Mouse (Mus musculus): ENCODE results near the gene Hes5.

Hes5 gene

DNA sequence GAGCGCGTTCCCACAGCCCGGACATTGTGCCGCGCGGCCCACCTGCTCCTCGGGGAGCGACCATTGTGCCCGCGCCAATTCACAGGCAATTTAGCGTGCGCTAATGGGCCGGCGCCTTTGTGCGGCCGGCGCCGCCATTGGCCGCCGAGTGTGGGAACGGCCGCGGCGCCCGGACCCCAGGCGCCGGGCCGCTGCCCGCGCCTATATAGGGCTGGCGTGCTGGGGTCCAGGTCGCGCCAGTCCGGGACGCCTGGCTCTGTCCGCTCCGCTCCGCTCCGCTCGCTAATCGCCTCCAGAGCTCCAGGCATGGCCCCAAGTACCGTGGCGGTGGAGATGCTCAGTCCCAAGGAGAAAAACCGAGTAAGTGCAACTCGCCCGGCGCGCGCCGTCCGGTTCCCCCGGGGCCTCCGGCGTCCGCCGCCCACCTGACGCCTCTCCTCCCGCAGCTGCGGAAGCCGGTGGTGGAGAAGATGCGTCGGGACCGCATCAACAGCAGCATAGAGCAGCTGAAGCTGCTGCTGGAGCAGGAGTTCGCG, at the start of gene Hes5:
TSS of gene Hes5 (plus strand) at position 234 of the 536 bp plus-strand sequence.
- peak; percentile 49 to 52 for DNase-seq (ENCODE audit: low spot score in 2 of 2)

DNA sequence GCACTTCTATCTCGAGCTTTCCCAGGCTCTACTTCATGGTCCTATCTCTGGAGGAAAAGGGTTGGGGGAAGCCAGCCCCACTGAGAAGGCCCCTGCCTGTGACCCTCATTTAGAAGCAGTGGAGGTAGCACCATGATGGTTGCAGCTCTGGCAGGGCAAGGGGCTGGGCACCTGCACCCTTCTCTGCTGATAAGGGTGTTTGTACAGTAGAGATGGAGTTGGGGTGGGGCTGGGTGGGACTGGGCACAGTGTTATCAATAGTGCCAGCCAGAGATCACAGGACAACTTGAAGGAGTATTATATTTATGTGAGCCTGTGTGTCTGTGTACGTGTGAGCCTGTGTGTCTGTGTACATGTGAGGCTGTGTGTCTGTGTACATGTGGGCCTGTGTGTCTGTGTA, 49.1 kb upstream of the Hes5 start:
- no peak for DNase-seq (ENCODE audit: low spot score in 2 of 2)

DNA sequence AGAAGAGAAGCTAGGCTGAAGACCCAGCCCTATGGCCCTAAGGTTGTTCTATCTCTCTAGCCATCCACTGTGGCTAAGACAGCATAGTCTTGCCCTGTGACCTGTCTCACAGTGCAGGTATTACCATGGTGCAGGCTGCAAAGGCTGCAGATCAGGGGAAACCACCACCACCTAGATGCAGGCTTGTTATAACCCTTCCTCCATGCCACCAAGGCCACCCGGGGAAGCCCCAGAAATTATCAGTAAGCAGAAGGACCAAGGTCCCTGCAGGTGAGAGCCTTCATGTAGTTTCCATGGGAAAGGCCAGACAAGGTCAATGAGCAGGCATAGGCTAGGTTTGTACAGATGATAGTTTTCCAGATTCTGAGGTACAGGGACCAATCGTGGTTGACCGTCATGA, 46.9 kb upstream of the Hes5 start:
- DNase-seq (ENCODE audit: low spot score in 2 of 2): no peak

DNA sequence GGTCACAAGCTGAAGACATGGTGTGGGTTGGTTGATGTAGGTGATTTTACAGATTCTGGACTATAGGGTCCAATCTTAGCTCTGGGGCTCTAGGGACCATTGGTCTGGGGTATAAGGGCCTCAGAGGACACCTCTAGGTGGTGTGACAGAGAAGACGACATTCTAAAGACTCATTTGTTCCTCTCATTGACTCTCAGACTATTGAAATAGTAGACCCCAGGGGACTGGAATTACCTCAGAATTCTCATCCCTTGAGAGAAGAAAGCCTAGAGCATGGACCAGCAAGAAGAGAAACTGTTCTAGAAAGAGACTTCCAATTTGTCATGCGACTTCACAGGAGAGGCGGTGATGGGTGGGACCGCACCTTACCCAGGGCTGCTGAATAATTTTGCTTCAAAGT, 46.5 kb upstream of the Hes5 start:
- DNase-seq (ENCODE audit: low spot score in 2 of 2): no peak

DNA sequence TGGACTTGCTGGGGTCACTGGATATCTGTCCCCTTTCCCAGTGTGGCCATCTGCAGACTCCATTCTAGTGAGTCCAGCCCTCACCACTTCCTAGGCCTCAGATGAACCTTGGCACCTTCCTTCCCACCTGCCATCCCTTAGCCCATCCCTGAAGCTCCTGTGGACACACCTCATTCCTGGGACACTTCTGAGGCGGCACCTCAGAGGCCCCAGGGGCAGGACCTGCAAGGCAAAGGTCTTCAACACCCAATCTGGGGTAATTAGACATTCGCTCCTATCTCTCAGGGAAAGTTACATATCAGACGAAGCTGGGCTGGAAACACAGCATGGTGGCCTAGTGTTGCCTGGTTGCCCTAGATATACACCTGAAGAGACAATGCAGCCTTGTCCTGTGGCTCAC, 46.0 kb upstream of the Hes5 start:
- DNase-seq (ENCODE audit: low spot score in 2 of 2): no peak

DNA sequence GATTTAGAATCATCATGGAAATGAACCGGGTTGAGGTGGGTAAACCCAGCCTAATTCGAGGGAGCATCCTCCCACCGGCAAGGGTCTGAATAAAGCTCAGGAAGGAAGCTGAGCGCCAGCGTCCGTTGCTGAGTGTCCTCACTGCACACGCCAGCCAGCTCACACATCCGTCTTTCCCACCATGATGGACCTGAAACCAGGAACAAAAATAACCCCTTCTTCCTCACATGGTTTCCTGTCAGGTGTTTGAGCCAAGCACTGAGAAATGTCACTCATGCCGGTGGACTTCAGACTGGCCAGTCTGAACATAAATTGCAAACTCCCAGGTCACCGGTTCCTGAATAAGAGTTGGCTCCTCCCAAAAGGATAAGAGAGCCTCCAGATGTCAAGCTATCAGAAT, 45.4 kb upstream of the Hes5 start:
- DNase-seq (ENCODE audit: low spot score in 2 of 2): no peak

DNA sequence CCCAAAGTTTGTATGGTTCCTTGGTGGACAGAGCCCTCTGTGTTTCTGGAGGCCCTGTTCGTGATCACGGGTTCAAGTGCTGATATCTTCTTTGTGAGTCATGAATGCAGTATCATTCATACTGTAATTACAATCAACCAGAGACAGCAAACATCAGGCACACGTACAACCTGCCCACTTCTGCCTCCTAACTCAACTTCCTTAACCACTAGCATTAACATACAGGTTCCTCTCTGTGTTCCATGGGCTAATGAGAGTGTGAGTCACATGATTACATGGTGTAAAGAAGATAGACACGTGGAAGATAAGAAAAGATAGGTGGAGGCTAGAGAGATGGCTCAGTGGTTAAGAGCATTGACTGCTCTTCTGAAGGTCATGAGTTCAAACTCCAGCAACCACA, 44.1 kb upstream of the Hes5 start:
- DNase-seq (ENCODE audit: low spot score in 2 of 2): no peak

DNA sequence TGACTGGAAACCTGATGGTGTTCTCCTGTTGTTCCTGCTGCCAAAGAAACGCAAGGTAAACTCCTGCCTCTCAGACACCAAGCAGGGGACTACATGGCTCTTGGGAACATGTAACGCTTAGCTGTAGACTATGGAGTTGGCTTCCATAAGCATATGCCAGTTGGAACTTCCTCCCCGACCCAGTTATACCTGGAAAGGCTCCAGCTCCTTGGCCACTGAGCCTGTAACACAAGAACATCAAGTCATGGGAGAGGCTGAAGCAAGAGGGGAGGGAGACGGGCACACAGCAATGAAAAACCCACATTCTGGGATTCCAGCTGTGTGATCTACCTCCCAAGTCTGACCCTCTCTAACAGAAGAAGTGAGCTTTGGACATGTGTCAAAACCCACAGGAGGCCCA, 38.4 kb upstream of the Hes5 start:
- no peak for DNase-seq (ENCODE audit: low spot score in 2 of 2)

DNA sequence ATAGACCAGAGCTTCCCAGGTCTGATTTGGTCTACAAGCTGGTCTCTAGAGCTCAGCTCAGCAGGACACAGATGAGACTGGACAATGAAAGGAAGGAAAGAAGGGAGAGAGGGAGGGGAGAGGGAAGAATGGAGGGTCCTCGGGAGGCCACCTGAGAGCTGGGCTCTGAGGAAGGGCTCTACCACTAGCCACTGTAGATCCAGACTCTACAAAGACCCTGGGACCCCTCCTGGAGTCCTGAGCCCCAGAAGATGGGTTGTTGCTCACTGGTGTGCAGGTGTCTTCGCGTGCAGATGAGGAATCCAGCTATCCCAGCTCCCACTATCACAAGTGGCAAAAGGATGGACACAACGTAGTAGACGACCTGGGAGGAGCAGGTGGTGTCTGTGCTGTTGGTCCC, 37.8 kb upstream of the Hes5 start:
- DNase-seq (ENCODE audit: low spot score in 2 of 2): no peak

DNA sequence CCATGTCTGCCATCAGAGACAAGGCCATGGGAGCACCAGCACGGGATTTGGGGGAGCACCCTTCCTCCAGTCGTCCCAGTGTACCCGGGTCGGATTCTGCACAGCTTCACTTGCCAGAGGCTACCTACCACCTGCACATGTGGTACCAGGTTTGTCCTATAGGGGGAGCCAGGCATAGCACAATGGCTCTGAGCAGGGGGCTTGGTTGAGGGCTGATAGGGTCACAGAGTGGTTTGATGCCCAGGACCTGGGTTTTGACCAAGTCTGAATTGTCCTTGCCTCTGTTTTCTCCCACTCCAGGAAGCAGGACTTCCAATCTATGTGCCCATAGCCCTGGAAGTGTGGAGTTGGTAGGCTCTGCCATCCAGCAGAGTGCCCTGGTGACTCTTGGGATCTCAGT, 35.3 kb upstream of the Hes5 start:
- no peak for DNase-seq (ENCODE audit: low spot score in 2 of 2)

DNA sequence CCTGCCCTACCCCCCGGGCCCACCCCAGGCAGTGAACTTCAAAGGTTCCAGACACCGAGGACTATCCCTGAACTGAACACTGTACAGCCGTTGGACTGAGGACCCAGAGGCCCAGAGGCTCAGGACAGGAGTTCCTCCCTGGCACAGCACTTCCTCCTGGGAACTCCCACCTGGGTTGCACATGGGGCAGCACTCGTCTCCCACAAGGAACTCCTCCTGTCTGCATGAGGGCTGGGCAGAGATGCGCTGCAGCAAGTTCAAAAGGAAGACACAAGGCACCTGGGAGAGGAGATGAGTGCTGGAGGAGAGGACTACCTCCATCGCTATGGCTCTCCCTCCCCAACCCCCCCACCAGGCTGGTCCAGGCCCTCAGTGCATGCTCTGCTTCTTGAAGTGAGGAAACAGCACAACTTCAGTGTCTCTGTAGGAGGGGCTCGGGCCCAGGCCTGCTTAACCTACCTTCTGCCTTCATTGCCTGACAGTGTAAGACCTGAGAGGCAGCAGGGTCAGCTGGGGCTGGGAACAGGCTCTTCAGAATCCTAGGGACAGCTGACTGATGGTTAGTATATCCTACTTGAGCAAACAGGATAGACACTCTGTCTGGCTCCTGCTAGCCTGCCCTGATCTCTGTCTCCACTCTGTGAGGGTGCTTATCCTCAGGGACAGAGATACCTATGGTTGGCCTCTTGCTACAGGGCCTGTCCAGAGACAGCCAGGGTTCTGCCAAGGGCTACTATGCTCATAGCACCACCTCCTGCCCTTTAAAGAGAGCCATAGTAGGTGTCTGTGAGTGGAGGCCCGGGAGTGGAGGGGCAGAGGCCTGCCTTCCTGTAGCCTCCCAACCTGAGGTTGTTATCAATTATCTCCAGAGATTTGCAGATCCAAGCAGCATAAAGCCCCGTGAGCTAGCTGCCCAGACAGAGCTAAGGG, 33.5 kb upstream of the Hes5 start:
- DNase-seq (ENCODE audit: low spot score in 2 of 2): no peak

DNA sequence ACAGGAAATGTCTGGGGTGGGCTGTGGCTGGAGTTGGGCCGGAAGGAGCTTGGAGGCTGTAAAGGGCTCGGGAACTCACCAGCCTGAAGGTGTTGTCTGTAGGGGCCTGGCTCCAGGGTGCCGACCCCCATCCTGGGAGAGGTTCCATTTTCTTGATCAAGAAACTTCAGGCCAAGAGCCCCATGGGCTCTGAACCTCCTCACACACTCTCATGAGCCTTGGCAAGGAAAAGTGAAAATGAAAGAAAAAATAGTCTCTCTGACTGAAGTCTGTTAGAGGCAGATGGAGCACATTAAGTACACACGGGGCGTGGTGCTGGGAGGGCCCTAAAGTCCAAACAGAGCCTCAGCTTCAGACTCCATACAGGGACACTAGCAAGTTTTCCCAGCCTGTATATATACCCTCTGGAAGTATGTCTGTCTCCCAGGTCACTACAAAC, 32.8 kb upstream of the Hes5 start:
- no peak for DNase-seq (ENCODE audit: low spot score in 2 of 2)

DNA sequence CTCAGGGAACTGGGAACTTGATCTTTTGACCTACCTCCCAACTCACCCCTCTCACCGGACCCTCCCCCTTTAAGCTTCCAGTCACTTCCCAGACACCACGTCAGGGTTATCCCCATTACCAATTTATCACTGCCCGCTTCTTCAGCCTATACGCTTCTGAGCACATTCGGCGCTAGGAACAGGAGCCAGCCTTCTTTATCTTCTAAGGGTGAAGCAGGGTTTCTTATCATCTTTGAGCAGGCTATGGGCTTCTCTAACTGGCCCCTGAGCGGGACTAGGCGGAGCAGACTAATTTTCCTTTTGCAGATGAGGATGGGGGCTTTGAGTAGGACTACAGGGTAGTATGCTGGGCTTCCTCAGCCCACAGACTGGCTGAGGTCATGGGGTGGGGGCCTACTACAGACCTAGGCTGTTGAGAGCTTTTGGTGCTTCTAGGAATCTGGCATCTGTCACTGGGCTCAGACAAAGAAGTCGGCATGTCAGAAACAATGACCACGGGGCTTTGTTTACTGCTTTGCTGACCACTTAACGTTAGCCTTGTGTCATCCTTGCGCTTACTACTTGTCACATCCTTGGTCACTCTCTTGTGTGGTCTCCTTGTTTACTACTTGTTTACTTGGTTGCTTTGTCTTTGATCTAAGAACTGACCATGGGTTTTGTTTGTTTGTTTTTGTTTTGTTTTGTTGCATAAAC, 32.2 kb upstream of the Hes5 start, which contains the start of gene Tnfrsf14:
TSS of gene Tnfrsf14 (minus strand) at position 169 of the 693 bp plus-strand sequence.
- DNase-seq (ENCODE audit: low spot score in 2 of 2): no peak

DNA sequence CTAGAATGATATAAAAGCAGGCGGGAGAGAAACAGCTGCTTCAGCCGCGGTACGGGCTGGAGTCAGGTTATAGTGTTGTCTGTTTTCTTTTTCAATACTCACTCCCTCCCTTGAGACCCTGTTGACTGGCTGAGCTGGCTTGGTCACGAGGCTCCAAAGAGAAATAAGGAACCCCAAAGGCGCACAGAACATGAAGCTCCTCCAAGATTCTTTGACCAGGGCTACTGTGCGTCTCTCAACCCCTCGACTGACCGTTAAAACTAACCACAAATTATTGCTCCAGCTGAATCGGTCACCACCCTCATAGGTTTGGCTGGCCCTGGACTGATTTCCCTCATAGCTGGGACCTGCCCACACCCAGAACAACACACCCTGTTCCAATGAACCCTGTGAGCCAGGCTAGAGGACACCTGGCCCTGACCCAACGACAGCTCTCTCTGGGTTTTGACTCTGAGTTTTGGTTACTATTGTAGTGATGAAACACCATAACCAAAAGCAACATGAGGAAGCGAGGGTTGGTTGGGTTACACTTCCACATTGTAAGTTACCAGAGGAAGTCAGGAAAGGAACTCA, 31.5 kb upstream of the Hes5 start:
- DNase-seq (ENCODE audit: low spot score in 2 of 2): no peak

DNA sequence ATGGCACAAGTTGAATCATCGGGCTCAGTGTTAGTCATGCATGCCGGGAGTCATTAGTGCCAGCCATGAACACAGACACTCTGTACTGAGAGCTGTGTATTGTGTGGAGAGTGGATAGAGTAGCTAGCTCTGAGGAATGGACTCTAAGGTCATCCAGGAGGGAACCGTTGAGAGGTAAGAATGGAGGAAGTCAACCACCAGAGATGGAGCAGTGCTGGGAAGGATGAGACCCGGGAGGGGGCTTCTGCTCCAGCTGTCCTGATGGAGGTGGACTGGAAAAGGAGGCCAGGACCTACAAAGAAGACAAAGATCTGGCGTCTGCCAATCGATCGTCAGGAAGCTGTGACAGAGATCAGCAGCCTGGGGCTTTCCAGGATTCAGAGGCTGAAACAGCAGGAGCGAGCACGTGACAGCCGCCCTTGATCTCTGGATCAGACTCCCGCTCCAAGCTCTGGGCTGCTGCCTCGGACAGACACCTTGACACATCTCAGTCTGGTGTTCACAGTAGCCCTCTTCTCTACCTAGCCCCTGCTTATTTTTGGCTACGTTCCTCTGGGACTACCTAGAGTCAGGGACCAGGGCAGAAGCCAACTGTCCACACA, 27.3 kb upstream of the Hes5 start:
- no peak for DNase-seq (ENCODE audit: low spot score in 2 of 2)

DNA sequence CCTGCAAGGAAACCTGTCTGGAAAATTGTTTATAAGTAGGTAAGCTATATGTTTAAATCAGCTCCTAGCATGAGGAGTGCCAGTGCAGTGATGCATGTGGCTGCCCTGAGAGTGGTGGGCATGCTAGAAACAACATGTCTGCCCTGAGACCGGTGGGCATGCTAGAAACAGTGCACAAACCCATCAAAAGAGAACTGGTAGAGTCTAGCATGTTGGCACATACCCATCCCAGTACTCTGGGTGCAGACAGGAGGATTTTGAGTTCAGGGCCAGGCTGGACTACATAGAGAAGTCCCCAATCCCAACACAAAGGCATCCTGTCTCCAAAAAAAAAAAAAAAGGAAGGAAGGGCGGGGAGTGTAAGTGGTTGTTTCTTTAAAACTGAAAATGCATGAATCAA, 25.9 kb upstream of the Hes5 start:
- no peak for DNase-seq (ENCODE audit: low spot score in 2 of 2)

DNA sequence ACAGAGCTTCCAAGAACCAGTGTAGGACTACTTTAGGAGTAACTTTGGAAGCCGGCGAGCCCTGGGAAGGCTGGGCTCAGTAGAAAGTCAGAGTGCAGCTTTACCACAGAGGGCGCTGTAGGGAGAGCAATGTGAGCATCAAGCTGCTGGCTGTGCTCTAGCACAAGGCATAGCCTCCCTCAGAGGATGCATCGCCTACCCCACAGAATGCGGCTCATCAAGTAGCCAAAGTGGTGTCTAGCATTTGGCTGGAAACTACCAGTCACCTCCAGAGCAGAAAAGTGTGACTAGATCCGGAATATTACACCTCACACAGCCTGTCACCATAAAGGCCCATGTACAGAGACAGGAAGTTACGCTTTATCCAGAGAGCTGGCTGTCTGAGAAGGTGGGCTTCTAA, 24.9 kb upstream of the Hes5 start:
- no peak for DNase-seq (ENCODE audit: low spot score in 2 of 2)

DNA sequence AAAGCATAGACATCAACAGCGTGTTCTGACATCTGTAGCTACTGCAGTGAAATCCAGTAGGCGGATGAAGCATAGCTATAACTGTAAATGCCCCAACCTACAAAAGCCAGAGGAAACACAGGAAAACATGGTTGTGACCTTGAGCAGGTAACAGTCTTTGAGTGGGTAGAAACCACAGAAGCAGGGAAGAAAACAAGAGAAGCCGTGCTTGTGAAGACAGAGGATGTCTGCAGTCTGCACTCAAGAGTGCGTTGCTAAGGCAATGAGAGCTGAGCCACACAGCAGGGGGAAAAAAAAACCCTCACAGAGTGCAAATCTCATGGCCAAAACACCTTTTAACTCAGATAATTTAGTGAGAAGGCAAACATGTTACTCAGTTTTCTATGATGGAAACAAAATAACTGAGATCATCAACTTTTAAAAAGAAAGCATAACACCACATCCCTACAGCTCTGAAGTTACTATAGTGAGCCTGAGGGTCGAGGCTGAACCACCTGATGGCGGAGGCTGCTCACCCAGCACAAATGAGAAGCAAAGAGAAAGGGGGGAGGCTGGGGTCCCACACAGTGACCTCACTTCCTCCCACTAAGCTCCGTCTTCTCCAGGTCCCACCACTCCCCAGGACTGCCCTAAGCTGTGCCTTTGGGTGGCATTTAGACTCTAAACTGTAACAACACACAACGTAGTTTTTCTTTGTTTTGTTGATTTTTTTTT, 24.0 kb upstream of the Hes5 start:
- DNase-seq (ENCODE audit: low spot score in 2 of 2): no peak

DNA sequence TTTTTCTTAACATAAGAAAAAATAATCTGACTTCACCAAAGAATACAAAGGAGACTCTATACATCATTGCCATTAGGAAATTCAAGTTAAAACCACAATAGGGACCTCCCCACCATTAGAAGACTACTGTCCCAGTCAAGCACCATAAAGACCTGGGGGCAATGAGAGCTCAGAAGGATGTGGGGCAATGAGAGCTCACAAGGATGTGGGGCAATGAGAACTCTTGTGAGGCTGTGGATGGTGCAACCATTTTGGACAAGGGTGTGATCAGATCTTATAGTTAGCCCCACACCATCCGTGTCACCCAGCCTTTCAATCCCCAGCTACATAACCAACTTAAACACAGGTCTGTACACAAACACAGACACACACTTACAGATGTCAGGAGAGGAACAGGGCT, 23.0 kb upstream of the Hes5 start:
- no peak for DNase-seq (ENCODE audit: low spot score in 2 of 2)

DNA sequence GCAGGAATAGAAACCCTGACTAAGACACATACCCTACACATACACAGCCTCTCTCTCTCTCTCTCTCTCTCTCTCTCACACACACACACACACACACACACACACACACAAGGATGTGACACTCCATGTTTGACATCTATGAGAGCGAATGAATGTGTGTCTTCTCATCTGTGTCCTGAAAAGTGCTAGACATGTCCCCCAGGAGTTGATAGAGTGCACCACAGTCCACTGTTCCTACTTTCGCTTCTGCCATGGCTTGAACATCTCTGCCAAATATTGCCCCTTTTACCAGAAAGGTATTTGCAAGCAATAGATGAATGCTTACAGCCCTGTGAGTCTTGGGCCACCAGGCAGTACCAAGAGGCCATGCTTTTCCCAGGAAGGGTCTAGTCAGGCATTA, 20.6 kb upstream of the Hes5 start:
- DNase-seq (ENCODE audit: low spot score in 2 of 2): no peak

DNA sequence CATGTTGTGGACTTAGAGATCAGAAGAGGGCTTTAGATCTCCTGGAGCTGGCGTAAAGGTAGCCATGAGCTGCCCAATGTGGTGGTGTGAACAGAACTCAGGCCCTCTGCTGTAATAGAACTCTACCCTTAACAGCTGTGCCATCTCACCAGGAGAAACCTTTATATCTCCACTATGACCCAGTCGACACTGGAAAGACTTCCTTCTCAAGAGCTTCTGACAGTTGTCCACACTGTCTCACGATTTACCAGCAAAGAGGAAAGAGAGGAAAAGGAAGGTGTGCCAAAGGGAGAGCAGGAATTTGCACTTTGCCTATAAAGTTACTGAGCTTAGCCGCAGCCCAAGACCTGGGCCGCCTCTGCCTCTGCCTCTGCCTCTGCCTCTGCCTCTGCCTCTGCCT, 18.9 kb upstream of the Hes5 start:
- no peak for DNase-seq (ENCODE audit: low spot score in 2 of 2)
